Mouse (Mus musculus): ENCODE data around the gene Lsm14a.

DNA sequence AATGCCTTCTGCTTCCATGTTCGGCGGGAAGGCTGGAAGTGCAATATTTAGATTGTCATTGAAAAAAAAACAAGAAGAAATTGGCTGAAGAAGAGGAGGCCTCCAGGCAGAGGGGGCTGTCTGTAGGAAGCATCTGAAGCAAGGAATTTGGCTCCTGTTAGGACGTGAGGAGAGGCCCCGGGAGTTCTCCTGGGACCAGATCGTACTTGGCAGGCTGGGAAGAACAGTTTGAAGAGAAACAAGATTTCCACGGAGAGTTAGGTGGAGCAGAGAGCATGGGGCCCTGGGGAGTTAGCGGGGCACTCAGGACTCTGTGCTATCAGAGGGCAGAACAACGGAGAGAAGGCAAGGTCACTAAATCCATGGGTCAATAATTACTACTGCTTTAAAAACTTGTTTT lies 69.8 kb downstream of the Lsm14a start:
- TF ChIP-seq CTCF (IDR thresholded peaks at IDR 0.05; ENCODE audit: low read depth) (no peak), EP300 (IDR thresholded peaks at IDR 0.05; ENCODE audit: low read depth) (no peak)
